Mouse (Mus musculus): ENCODE measurements around the gene Rgl1. TPM values are rescaled to one million over a fixed set of nuclear protein-coding genes. Genes with fewer than 3 reads are reported as not detected.

Gene Rgl1
- polyA plus RNA-seq, 2 experiments: 5.4 to 8.6 TPM

DNA sequence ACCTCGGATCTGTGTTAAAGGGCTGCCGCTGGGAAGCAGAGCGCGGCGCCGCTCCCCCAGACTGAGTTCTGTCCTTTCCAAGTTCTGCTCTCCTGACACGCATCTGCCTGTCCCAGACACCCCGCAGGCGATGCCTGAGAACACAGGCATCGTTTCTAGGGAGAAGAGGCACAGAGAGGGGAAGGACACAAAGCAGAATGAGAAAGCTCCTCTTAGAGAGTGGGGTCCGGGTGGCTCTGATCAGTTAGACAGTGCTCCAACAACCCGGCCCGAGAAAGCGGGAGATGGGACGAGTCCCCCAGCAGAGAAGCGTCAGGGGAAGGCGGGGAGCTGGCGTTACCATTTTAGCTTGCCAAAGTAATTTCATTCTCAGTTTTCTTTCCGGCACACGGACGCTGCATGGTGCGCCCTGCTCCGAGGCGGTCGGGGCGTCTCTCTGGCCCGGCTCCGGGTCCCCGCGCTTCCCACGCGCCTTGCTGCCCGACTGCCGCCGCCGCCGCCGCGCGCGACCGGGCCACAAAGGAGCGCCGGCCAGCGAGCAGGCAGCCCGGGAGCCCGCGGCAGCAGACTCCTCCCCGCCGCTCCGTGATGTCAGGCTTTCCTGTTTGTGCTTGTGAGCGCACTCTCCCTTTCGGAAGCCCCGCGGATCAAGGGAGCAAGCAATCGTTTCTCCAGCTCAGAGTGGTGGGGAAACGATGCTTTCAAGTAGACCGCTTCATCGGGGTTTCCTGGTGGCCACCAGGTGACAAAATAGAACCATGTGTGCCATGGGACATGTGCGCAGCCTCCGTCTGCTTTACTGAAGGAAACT, 141.3 kb downstream of the Rgl1 start:
- Histone ChIP-seq H3K4me1 (replicated peaks; ENCODE audit: control insufficient read depth in 2 of 2, insufficient read depth in 2 of 2, low read length in 1 of 2) (peaks cover 0 to 2% of the 10 kb centered on the region in 2 experiments; a peak in 1 of 4 replicates), H3K4me2 (ENCODE audit: low read depth) (peak overlapping the region; percentile 40), H3K27me3 (ENCODE audit: control insufficient read depth, insufficient read depth, low read length) (peaks cover 41% of the 10 kb centered on the region), H3K4me3 (ENCODE audit: insufficient read depth in 1 of 2, low read depth in 2 of 2, low read length in 2 of 2) (peak overlapping the region; percentile 43 to 71), H3K9me3 (ENCODE audit: control insufficient read depth, low read length) (no peaks in the 10 kb centered on the region), H3K36me3 (replicated peaks; ENCODE audit: control insufficient read depth, insufficient read depth, low read depth) (no peaks in the 10 kb centered on the region), H3K27ac (no peak overlapping the region), H3K9ac (replicated peaks) (peak overlapping the region; percentile 29)
- 2% methylated on average over 61 of the region's 61 CpGs for WGBS (ENCODE audit: insufficient replicate concordance)
- DNase-seq (ENCODE audit: low read depth in 3 of 3, low spot score in 3 of 3) (no peak), ATAC-seq (ENCODE audit: insufficient read depth) (peak; percentile 54)
- TF ChIP-seq CTCF (IDR thresholded peaks at IDR 0.05; ENCODE audit: low read depth) (no peak), EP300 (IDR thresholded peaks at IDR 0.05; ENCODE audit: low read depth) (no peak)

DNA sequence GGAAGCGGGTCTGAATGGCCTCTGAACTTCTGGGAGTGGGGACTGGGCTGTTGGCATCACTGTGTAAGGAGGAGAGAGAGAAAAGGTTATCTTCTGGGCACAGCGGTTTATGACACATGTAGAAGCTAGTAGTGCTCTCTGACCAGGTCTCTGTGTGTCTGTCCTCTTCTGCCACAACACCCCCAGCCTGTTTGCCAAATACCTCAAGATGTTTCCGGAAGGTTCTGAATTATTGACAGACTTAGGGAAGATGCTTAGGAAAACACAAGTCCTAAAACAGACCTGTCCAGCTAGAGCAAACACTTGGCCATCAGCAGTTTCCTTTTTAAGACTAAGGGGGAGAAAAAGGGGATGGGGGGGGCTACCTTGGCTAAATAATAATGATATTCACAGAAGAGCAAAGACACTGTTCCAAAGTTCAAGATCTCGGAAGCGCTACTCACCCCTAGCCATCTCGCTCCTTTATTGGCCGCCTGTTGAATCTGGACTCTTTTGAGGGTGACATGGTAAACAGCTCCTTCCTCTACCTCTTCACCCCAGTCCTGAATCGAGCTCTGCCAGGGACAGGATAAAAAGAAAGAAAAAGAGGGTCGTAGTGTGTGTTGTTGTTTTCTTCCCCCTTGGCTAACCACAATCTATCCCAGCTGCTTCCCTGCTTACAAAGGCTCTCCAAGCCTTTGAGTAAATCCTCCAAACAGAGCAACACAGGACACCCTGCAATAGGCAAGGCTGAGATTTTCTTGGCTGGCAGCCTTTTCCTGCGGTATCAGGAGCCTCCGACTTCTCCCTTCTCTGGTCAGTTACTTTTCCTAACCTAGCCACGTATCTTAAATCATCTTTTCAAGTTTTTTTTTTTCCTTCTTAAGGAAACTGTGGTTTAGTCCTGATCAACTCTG, 142.5 kb downstream of the Rgl1 start:
- Histone ChIP-seq H3K4me1 (replicated peaks; ENCODE audit: control insufficient read depth in 2 of 2, insufficient read depth in 2 of 2, low read length in 1 of 2) (peaks cover 0 to 2% of the 10 kb centered on the region in 2 experiments; a peak in 1 of 4 replicates), H3K36me3 (replicated peaks; ENCODE audit: control insufficient read depth, insufficient read depth, low read depth) (no peaks in the 10 kb centered on the region), H3K4me3 (ENCODE audit: insufficient read depth in 1 of 2, low read depth in 2 of 2, low read length in 2 of 2) (peak overlapping the region; percentile 38 to 43; a peak in 3 of 4 replicates), H3K9ac (replicated peaks) (no peak overlapping the region), H3K27ac (no peak overlapping the region), H3K27me3 (ENCODE audit: control insufficient read depth, insufficient read depth, low read length) (peaks cover 41% of the 10 kb centered on the region), H3K9me3 (ENCODE audit: control insufficient read depth, low read length) (no peaks in the 10 kb centered on the region), H3K4me2 (ENCODE audit: low read depth) (peak overlapping the region; percentile 40)
- no peak for TF ChIP-seq CTCF (IDR thresholded peaks at IDR 0.05; ENCODE audit: low read depth)
- no peak for TF ChIP-seq EP300 (IDR thresholded peaks at IDR 0.05; ENCODE audit: low read depth)
- 30% methylated on average over 12 of the region's 12 CpGs for WGBS (ENCODE audit: insufficient replicate concordance)
- DNase-seq (ENCODE audit: low read depth in 3 of 3, low spot score in 3 of 3) (no peak), ATAC-seq (ENCODE audit: insufficient read depth) (no peak)

DNA sequence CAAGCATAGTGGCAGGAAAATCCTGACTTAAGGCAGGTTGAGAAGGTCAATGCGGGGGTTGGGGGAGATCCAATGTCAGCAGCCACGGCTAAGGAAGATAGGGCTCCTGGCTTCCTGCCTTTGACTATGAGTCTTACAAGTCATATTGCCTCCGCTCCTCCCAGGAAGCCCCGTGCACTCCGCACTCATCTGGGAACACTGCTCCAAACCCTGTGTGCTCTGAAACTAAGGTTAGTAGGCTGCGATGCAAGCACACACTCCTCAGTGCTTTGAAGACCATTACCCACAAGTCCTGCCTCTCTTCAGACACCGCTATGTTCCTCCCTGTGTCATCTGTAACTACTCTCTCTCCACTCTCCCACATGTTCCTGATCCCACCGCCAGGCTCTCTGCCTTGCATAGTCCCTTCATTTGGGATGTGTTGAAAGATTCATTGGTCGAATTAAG, 143.4 kb downstream of the Rgl1 start:
- H3K27ac ChIP-seq: no peak overlapping the region
- WGBS (ENCODE audit: insufficient replicate concordance): 41% methylated on average over 9 of the region's 9 CpGs
- peaks cover 41% of the 10 kb centered on the region for H3K27me3 ChIP-seq (ENCODE audit: control insufficient read depth, insufficient read depth, low read length)
- TF ChIP-seq CTCF (IDR thresholded peaks at IDR 0.05; ENCODE audit: low read depth) (no peak), EP300 (IDR thresholded peaks at IDR 0.05; ENCODE audit: low read depth) (no peak)
- H3K4me1 ChIP-seq (replicated peaks; ENCODE audit: control insufficient read depth in 2 of 2, insufficient read depth in 2 of 2, low read length in 1 of 2): peaks cover 0 to 4% of the 10 kb centered on the region in 2 experiments; a peak in 3 of 4 replicates
- ATAC-seq (ENCODE audit: insufficient read depth) (0 out of 2 replicates have a peak, but pooled peaks have one; percentile 16), DNase-seq (ENCODE audit: low read depth in 3 of 3, low spot score in 3 of 3) (no peak)
- H3K9me3 ChIP-seq (ENCODE audit: control insufficient read depth, low read length): no peaks in the 10 kb centered on the region
- no peaks in the 10 kb centered on the region for H3K36me3 ChIP-seq (replicated peaks; ENCODE audit: control insufficient read depth, insufficient read depth, low read depth)
- H3K4me2 ChIP-seq (ENCODE audit: low read depth): peak overlapping the region; percentile 40
- no peak overlapping the region for H3K9ac ChIP-seq (replicated peaks)
- H3K4me3 ChIP-seq (ENCODE audit: insufficient read depth in 1 of 2, low read depth in 2 of 2, low read length in 2 of 2): peak overlapping the region in 1 of 2 experiments; percentile 19; a peak in 2 of 4 replicates

DNA sequence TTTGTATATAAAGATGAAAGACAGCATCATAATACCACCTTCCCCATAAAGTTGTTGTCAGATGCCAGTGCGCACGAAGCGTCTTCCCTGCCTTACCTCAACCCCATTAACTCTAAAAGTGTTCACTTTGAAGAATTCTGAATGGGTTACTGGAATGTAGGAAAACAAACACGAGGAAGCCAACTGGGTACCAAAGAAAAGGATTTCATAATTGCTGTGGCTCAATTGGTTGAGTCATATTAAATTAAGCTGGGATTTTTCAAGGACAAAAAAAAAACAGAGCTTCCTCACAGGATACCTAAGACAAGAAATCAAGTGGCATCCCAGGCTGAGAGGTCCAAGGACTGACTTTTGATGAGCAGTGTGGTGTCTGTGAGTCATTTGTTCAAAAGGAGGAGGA, 144.5 kb downstream of the Rgl1 start:
- no peak for TF ChIP-seq EP300 (IDR thresholded peaks at IDR 0.05; ENCODE audit: low read depth)
- TF ChIP-seq CTCF (IDR thresholded peaks at IDR 0.05; ENCODE audit: low read depth): no peak
- no peak overlapping the region for H3K9ac ChIP-seq (replicated peaks)
- ATAC-seq (ENCODE audit: insufficient read depth) (no peak), DNase-seq (ENCODE audit: low read depth in 3 of 3, low spot score in 3 of 3) (no peak)
- H3K36me3 ChIP-seq (replicated peaks; ENCODE audit: control insufficient read depth, insufficient read depth, low read depth): no peaks in the 10 kb centered on the region
- H3K4me3 ChIP-seq (ENCODE audit: insufficient read depth in 1 of 2, low read depth in 2 of 2, low read length in 2 of 2): no peak overlapping the region
- H3K27ac ChIP-seq: no peak overlapping the region
- WGBS (ENCODE audit: insufficient replicate concordance): 69% methylated on average over 4 of the region's 4 CpGs
- H3K4me1 ChIP-seq (replicated peaks; ENCODE audit: control insufficient read depth in 2 of 2, insufficient read depth in 2 of 2, low read length in 1 of 2): peaks cover 10 to 15% of the 10 kb centered on the region in 2 experiments
- no peaks in the 10 kb centered on the region for H3K9me3 ChIP-seq (ENCODE audit: control insufficient read depth, low read length)
- H3K4me2 ChIP-seq (ENCODE audit: low read depth): no peak overlapping the region
- peaks cover 38% of the 10 kb centered on the region for H3K27me3 ChIP-seq (ENCODE audit: control insufficient read depth, insufficient read depth, low read length)
